Mouse (Mus musculus) lung, adult 2 months (tissue): ENCODE measurements around the gene Rreb1. TPM values are rescaled to one million over a fixed set of nuclear protein-coding genes. Genes with fewer than 3 reads are reported as not detected.
A peak's percentile ranks its signal among the peaks of the same experiment; 100 is the strongest.

Experiments
- DNase-seq: peaks from one replicate; pipeline ENCODE4 v3.0.0; 2022
- H3K4me1 ChIP-seq: fragments of 200-500 bp; 2 replicates; pipeline ENCODE4 v1.6.1; 2011; ENCODE audit warnings: low read length; ENCODE audit not compliant: control insufficient read depth, insufficient read depth
- H3K4me3 ChIP-seq: fragments of 200-500 bp; replicated peaks from 2 replicates; pipeline ENCODE3; 2011; ENCODE audit warnings: low read depth, mild to moderate bottlenecking, control low read depth, low read length; ENCODE audit errors: extremely low read depth
- CTCF ChIP-seq: fragments of 200-500 bp; IDR thresholded peaks from 2 replicates; pipeline ENCODE4 v1.5.1; 2011; ENCODE audit warnings: mild to moderate bottlenecking, low read length, control low read depth; ENCODE audit not compliant: insufficient read depth
- POLR2A ChIP-seq: fragments of 200-500 bp; IDR thresholded peaks from 2 replicates; pipeline ENCODE4 v1.6.1; 2011; ENCODE audit warnings: low read depth, mild to moderate bottlenecking, control low read depth, low read length, borderline replicate concordance; ENCODE audit errors: extremely low read depth
- WGBS: fragments of 180-500 bp; shearing (Covaris S2); methylation state at CpG from one replicate; pipeline ENCODE4 v1.1.7; 2018; 5-methylcytosine and 5-hydroxymethylcytosine counted together
- polyA plus RNA-seq: library from polyadenylated mRNA; depleted of rRNA; stranded (reverse); fragments of >200 nt; gene quantifications from 2 replicates; pipeline ENCODE4 v1.2.3, GENCODE M21; 2012

Gene Rreb1
- polyA plus RNA-seq, 1 experiment: 23.7 TPM

- Histone ChIP-seq H3K4me1 (peaks cover 25% of the 10 kb centered on the region), H3K4me3 (no peak overlapping the region)
- TF ChIP-seq CTCF (no peak), POLR2A (no peak)
- 65% methylated on average over 2 of the region's 2 CpGs for WGBS
- DNase-seq: no peak
These were observed 78.3 kb downstream of the Rreb1 start for GRCm38 (mm10) chr13:37856537-37856936.

GRCm38 (mm10) chr13:37857284-37858065 lies 79.3 kb downstream of the Rreb1 start:
- whole genome bisulfite sequencing: 3% methylated on average over 59 of the region's 59 CpGs
- H3K4me3 ChIP-seq: peak overlapping the region; percentile 69
- TF ChIP-seq CTCF (no peak), POLR2A (peak; percentile 36; the same call in 1 of the 2 replicates)
- peak; percentile 94 for DNase-seq
- peaks cover 34% of the 10 kb centered on the region for H3K4me1 ChIP-seq

- Histone ChIP-seq H3K4me3 (peak overlapping the region; percentile 55), H3K4me1 (peaks cover 36% of the 10 kb centered on the region)
- 4% methylated on average over 19 of the region's 19 CpGs for WGBS
- DNase-seq: no peak
- TF ChIP-seq CTCF (no peak), POLR2A (no peak)
These were observed 79.9 kb downstream of the Rreb1 start for GRCm38 (mm10) chr13:37858066-37858501.

- no peak for DNase-seq
- WGBS: 50% methylated on average over 9 of the region's 9 CpGs
- Histone ChIP-seq H3K4me1 (peaks cover 38% of the 10 kb centered on the region), H3K4me3 (no peak overlapping the region)
- TF ChIP-seq POLR2A: no peak
These were observed 80.3 kb downstream of the Rreb1 start for GRCm38 (mm10) chr13:37858508-37858907.

- Histone ChIP-seq H3K4me1 (peaks cover 36% of the 10 kb centered on the region), H3K4me3 (no peak overlapping the region)
- DNase-seq: no peak
- TF ChIP-seq POLR2A (no peak), CTCF (no peak)
- WGBS: 79% methylated on average over 8 of the region's 8 CpGs
These were observed 81.6 kb downstream of the Rreb1 start for GRCm38 (mm10) chr13:37859782-37860181.

- no peak for DNase-seq
- Histone ChIP-seq H3K4me1 (peaks cover 34% of the 10 kb centered on the region), H3K4me3 (no peak overlapping the region)
- WGBS: 86% methylated on average over 3 of the region's 3 CpGs
- TF ChIP-seq CTCF (no peak), POLR2A (no peak)
These were observed 82.0 kb downstream of the Rreb1 start for GRCm38 (mm10) chr13:37860204-37860603.

- TF ChIP-seq POLR2A (no peak), CTCF (no peak)
- no peak overlapping the region for H3K4me3 ChIP-seq
- no peak for DNase-seq
- 52% methylated on average over 3 of the region's 3 CpGs for WGBS
- peaks cover 32% of the 10 kb centered on the region for H3K4me1 ChIP-seq
These were observed 82.6 kb downstream of the Rreb1 start for GRCm38 (mm10) chr13:37860789-37861188.

GRCm38 (mm10) chr13:37862492-37862891 lies 84.3 kb downstream of the Rreb1 start:
- WGBS: 37% methylated on average over 6 of the region's 6 CpGs
- no peak for TF ChIP-seq CTCF
- TF ChIP-seq POLR2A: no peak
- Histone ChIP-seq H3K4me3 (no peak overlapping the region), H3K4me1 (peaks cover 45% of the 10 kb centered on the region)
- no peak for DNase-seq

GRCm38 (mm10) chr13:37863643-37864042 lies 85.4 kb downstream of the Rreb1 start:
- peaks cover 44% of the 10 kb centered on the region for H3K4me1 ChIP-seq
- TF ChIP-seq CTCF (no peak), POLR2A (no peak)
- no peak for DNase-seq
- H3K4me3 ChIP-seq: no peak overlapping the region
- WGBS: 37% methylated on average over 5 of the region's 5 CpGs

- Histone ChIP-seq H3K4me3 (no peak overlapping the region), H3K4me1 (peaks cover 45% of the 10 kb centered on the region)
- WGBS: 62% methylated on average over 1 of the region's 1 CpGs
- no peak for DNase-seq
- TF ChIP-seq POLR2A (no peak), CTCF (no peak)
These were observed 86.5 kb downstream of the Rreb1 start for GRCm38 (mm10) chr13:37864697-37865096.

- Histone ChIP-seq H3K4me3 (no peak overlapping the region), H3K4me1 (peaks cover 39% of the 10 kb centered on the region)
- no peak for DNase-seq
- WGBS: 23% methylated on average over 5 of the region's 5 CpGs
- TF ChIP-seq CTCF (no peak), POLR2A (no peak)
These were observed 88.1 kb downstream of the Rreb1 start for GRCm38 (mm10) chr13:37866296-37866695.
